In genomic region chr13:69458891-69459290, GRCm38 (mm10) we compare ENCODE assay signal across 20 mouse cellular contexts.
"Had no signal": no experiment of that assay in that cellular context is flagged by ENCODE, and none has a peak within 500 bp of the region (broad histone marks: within the 10 kb centered on the region; RNA-seq: fewer than 3 reads in every experiment).

No protein-coding gene starts in this region.

- H3K27me3 ChIP-seq: liver, embryonic 13.5 days; liver, embryonic 15.5 days; midbrain, embryonic 12.5 days; midbrain, embryonic 15.5 days; neural tube, embryonic 13.5 days; neural tube, embryonic 15.5 days had no signal

- H3K9me3 ChIP-seq: liver, embryonic 13.5 days; liver, embryonic 15.5 days; midbrain, embryonic 12.5 days; midbrain, embryonic 15.5 days; neural tube, embryonic 13.5 days; neural tube, embryonic 15.5 days had no signal

- H3K4me1 ChIP-seq: liver, embryonic 13.5 days; liver, embryonic 15.5 days; midbrain, embryonic 15.5 days had no signal

- H3K9ac ChIP-seq: liver, embryonic 13.5 days; liver, embryonic 15.5 days; liver, postnatal 0 days; midbrain, embryonic 12.5 days; midbrain, embryonic 15.5 days; neural tube, embryonic 13.5 days; neural tube, embryonic 15.5 days had no signal

- DNase-seq: liver; liver, embryonic 13.5 days; liver, postnatal 0 days; lung, postnatal 36 days; retina, postnatal 1 day; right cerebral cortex, adult 18-20 months; right cerebral cortex, postnatal 25 days; right cerebral cortex, postnatal 4 days; spleen, adult 18-20 months; thymus, adult 18-20 months; thymus, postnatal 14 days; thymus, postnatal 36 days had no signal

- H3K4me2 ChIP-seq: liver, embryonic 11.5 days; liver, embryonic 13.5 days; liver, embryonic 15.5 days; midbrain, embryonic 12.5 days; midbrain, embryonic 15.5 days; neural tube, embryonic 13.5 days; neural tube, embryonic 15.5 days had no signal

- H3K36me3 ChIP-seq: liver, embryonic 13.5 days; liver, embryonic 15.5 days; midbrain, embryonic 12.5 days; midbrain, embryonic 15.5 days; neural tube, embryonic 13.5 days; neural tube, embryonic 15.5 days had no signal

- ATAC-seq: liver, postnatal 0 days; midbrain, embryonic 15.5 days had no signal

- H3K27ac ChIP-seq: liver, embryonic 13.5 days; liver, embryonic 15.5 days; macrophage; midbrain, embryonic 12.5 days; midbrain, embryonic 15.5 days; neural tube, embryonic 13.5 days; neural tube, embryonic 15.5 days had no signal

- H3K4me3 ChIP-seq: liver, embryonic 13.5 days; liver, embryonic 15.5 days; megakaryocyte, embryonic 14.5 days; midbrain, embryonic 12.5 days; midbrain, embryonic 15.5 days; neural tube, embryonic 13.5 days; neural tube, embryonic 15.5 days had no signal
